Mouse (Mus musculus): ENCODE data around the gene R3hdm2. TPM values are rescaled to one million over a fixed set of nuclear protein-coding genes. Genes with fewer than 3 reads are reported as not detected.

Gene R3hdm2
- polyA plus RNA-seq, 1 experiment from 2014 or later: 33.3 TPM

GRCm38 (mm10) chr10:127541510-127541909 lies 161.4 kb downstream of the R3hdm2 start:
- H3K9me3 ChIP-seq: no peaks in the 10 kb centered on the region
- DNase-seq (ENCODE audit: low spot score): no peak
- H3K27ac ChIP-seq: no peak overlapping the region
- H3K4me3 ChIP-seq: no peak overlapping the region
- H3K27me3 ChIP-seq (ENCODE audit: insufficient read depth, poor library complexity, severe bottlenecking): peaks cover 17% of the 10 kb centered on the region
- peaks cover 77% of the 10 kb centered on the region for H3K36me3 ChIP-seq
- WGBS: 92% methylated on average over 8 of the region's 8 CpGs
- peaks cover 3% of the 10 kb centered on the region; the same call in 1 of the 2 replicates for H3K4me1 ChIP-seq

GRCm38 (mm10) chr10:127542084-127542483 lies 162.0 kb downstream of the R3hdm2 start:
- 86% methylated on average over 13 of the region's 13 CpGs for WGBS
- no peak for DNase-seq (ENCODE audit: low spot score)
- H3K27ac ChIP-seq: no peak overlapping the region
- H3K27me3 ChIP-seq (ENCODE audit: insufficient read depth, poor library complexity, severe bottlenecking): peaks cover 11% of the 10 kb centered on the region; the same call in 1 of the 2 replicates
- H3K4me1 ChIP-seq: peaks cover 3% of the 10 kb centered on the region; the same call in 1 of the 2 replicates
- H3K9me3 ChIP-seq: no peaks in the 10 kb centered on the region
- H3K4me3 ChIP-seq: no peak overlapping the region
- peaks cover 83% of the 10 kb centered on the region for H3K36me3 ChIP-seq

GRCm38 (mm10) chr10:127542720-127543119 lies 162.6 kb downstream of the R3hdm2 start:
- no peak overlapping the region for H3K27ac ChIP-seq
- peaks cover 89% of the 10 kb centered on the region for H3K36me3 ChIP-seq
- WGBS: 63% methylated on average over 6 of the region's 6 CpGs
- peaks cover 3% of the 10 kb centered on the region; the same call in 1 of the 2 replicates for H3K4me1 ChIP-seq
- H3K4me3 ChIP-seq: no peak overlapping the region
- peaks cover 10% of the 10 kb centered on the region; the same call in 1 of the 2 replicates for H3K27me3 ChIP-seq (ENCODE audit: insufficient read depth, poor library complexity, severe bottlenecking)
- no peak for DNase-seq (ENCODE audit: low spot score)
- H3K9me3 ChIP-seq: no peaks in the 10 kb centered on the region

GRCm38 (mm10) chr10:127543916-127544315 lies 163.8 kb downstream of the R3hdm2 start:
- Histone ChIP-seq H3K36me3 (peaks cover 95% of the 10 kb centered on the region), H3K4me1 (no peaks in the 10 kb centered on the region; the same call in 1 of the 2 replicates)
- WGBS: 81% methylated on average over 3 of the region's 3 CpGs

GRCm38 (mm10) chr10:127544375-127544774 lies 164.2 kb downstream of the R3hdm2 start:
- no peak for DNase-seq (ENCODE audit: low spot score)
- 91% methylated on average over 20 of the region's 20 CpGs for WGBS
- no peaks in the 10 kb centered on the region for H3K9me3 ChIP-seq
- H3K27ac ChIP-seq: no peak overlapping the region
- H3K4me1 ChIP-seq: no peaks in the 10 kb centered on the region; the same call in 1 of the 2 replicates
- no peak overlapping the region for H3K4me3 ChIP-seq
- peaks cover 95% of the 10 kb centered on the region for H3K36me3 ChIP-seq
- peaks cover 7% of the 10 kb centered on the region; the same call in 1 of the 2 replicates for H3K27me3 ChIP-seq (ENCODE audit: insufficient read depth, poor library complexity, severe bottlenecking)

More at GRCm38 (mm10) chr10:127543916-127544315, 163.8 kb downstream of the R3hdm2 start:
- no peak overlapping the region for H3K27ac ChIP-seq
- DNase-seq (ENCODE audit: low spot score): no peak
- H3K27me3 ChIP-seq (ENCODE audit: insufficient read depth, poor library complexity, severe bottlenecking): peaks cover 10% of the 10 kb centered on the region; the same call in 1 of the 2 replicates
- H3K9me3 ChIP-seq: no peaks in the 10 kb centered on the region
- no peak overlapping the region for H3K4me3 ChIP-seq

- no peak overlapping the region for H3K4me3 ChIP-seq
- peaks cover 97% of the 10 kb centered on the region for H3K36me3 ChIP-seq
- DNase-seq (ENCODE audit: low spot score): no peak
Measured at GRCm38 (mm10) chr10:127546505-127546904, 166.4 kb downstream of the R3hdm2 start.

GRCm38 (mm10) chr10:127548236-127548635 lies 168.1 kb downstream of the R3hdm2 start:
- Histone ChIP-seq H3K9me3 (no peaks in the 10 kb centered on the region), H3K4me1 (no peaks in the 10 kb centered on the region), H3K36me3 (peaks cover 97% of the 10 kb centered on the region), H3K4me3 (no peak overlapping the region), H3K27ac (no peak overlapping the region), H3K27me3 (ENCODE audit: insufficient read depth, poor library complexity, severe bottlenecking) (no peaks in the 10 kb centered on the region)
- no peak for DNase-seq (ENCODE audit: low spot score)
- 95% methylated on average over 15 of the region's 15 CpGs for WGBS

More at GRCm38 (mm10) chr10:127546505-127546904, 166.4 kb downstream of the R3hdm2 start:
- H3K27me3 ChIP-seq (ENCODE audit: insufficient read depth, poor library complexity, severe bottlenecking): no peaks in the 10 kb centered on the region
- H3K27ac ChIP-seq: no peak overlapping the region
- no peaks in the 10 kb centered on the region for H3K4me1 ChIP-seq
- H3K9me3 ChIP-seq: no peaks in the 10 kb centered on the region
- 79% methylated on average over 7 of the region's 7 CpGs for WGBS

Other genes starting within 250 kb of the R3hdm2 start
- 1.5 and 3.6 TPM in 2 replicates for gene B4galnt1, start 215.1 kb upstream of the R3hdm2 start, polyA plus RNA-seq (2016; fragmentation: Nextera tagmentation; extraction: Ambion mirVana)
- gene Slc26a10, start 199.7 kb upstream of the R3hdm2 start, polyA plus RNA-seq (2016; fragmentation: Nextera tagmentation; extraction: Ambion mirVana): 9.2 and 12.9 TPM in 2 replicates
- 21.4 and 28.8 TPM in 2 replicates for gene Arhgef25, start 190.2 kb upstream of the R3hdm2 start, polyA plus RNA-seq (2016; fragmentation: Nextera tagmentation; extraction: Ambion mirVana)
- 78.4 and 91.4 TPM in 2 replicates for gene Dtx3, start 184.6 kb upstream of the R3hdm2 start, polyA plus RNA-seq (2016; fragmentation: Nextera tagmentation; extraction: Ambion mirVana)
- 27.9 and 29.3 TPM in 2 replicates for gene Pip4k2c, start 168.7 kb upstream of the R3hdm2 start, polyA plus RNA-seq (2016; fragmentation: Nextera tagmentation; extraction: Ambion mirVana)
- gene Kif5a, start 117.0 kb upstream of the R3hdm2 start, polyA plus RNA-seq (2016; fragmentation: Nextera tagmentation; extraction: Ambion mirVana): 0.41 and 1.4 TPM in 2 replicates
- 155 and 167 TPM in 2 replicates for gene Dctn2, start 114.0 kb upstream of the R3hdm2 start, polyA plus RNA-seq (2016; fragmentation: Nextera tagmentation; extraction: Ambion mirVana)
- gene Mbd6, start 91.3 kb upstream of the R3hdm2 start, polyA plus RNA-seq (2016; fragmentation: Nextera tagmentation; extraction: Ambion mirVana): 11.3 and 16.9 TPM in 2 replicates
- 119 and 140 TPM in 2 replicates for gene Mars, start 68.5 kb upstream of the R3hdm2 start, polyA plus RNA-seq (2016; fragmentation: Nextera tagmentation; extraction: Ambion mirVana)
- 0.87 and 3.1 TPM in 2 replicates for gene Arhgap9, start 58.4 kb upstream of the R3hdm2 start, polyA plus RNA-seq (2016; fragmentation: Nextera tagmentation; extraction: Ambion mirVana)
- gene Gli1, start 38.4 kb upstream of the R3hdm2 start, polyA plus RNA-seq (2016; fragmentation: Nextera tagmentation; extraction: Ambion mirVana): 0.91 and 4.8 TPM in 2 replicates
- gene Inhbe, start 25.9 kb upstream of the R3hdm2 start, polyA plus RNA-seq (2016; fragmentation: Nextera tagmentation; extraction: Ambion mirVana): 0.04 TPM in 1 of 2 replicates, not detected in the other
- 0.31 TPM in 1 of 2 replicates, not detected in the other for gene Inhbc, start 9.9 kb upstream of the R3hdm2 start, polyA plus RNA-seq (2016; fragmentation: Nextera tagmentation; extraction: Ambion mirVana)
- 0.22 and 0.84 TPM in 2 replicates for gene Stac3, start 121.4 kb downstream of the R3hdm2 start, polyA plus RNA-seq (2016; fragmentation: Nextera tagmentation; extraction: Ambion mirVana)
- gene Ndufa4l2, start 134.6 kb downstream of the R3hdm2 start, polyA plus RNA-seq (2016; fragmentation: Nextera tagmentation; extraction: Ambion mirVana): 7.8 and 9.0 TPM in 2 replicates
- gene Shmt2, start 142.1 kb downstream of the R3hdm2 start, polyA plus RNA-seq (2016; fragmentation: Nextera tagmentation; extraction: Ambion mirVana): 101 and 126 TPM in 2 replicates
- gene Nxph4, start 154.2 kb downstream of the R3hdm2 start, polyA plus RNA-seq (2016; fragmentation: Nextera tagmentation; extraction: Ambion mirVana): 0.16 and 0.33 TPM in 2 replicates
- gene Lrp1, start 240.8 kb downstream of the R3hdm2 start, polyA plus RNA-seq (2016; fragmentation: Nextera tagmentation; extraction: Ambion mirVana): 37.4 and 51.8 TPM in 2 replicates

Measured in heart, embryonic 10.5 days (tissue).